In the genomic region with DNA sequence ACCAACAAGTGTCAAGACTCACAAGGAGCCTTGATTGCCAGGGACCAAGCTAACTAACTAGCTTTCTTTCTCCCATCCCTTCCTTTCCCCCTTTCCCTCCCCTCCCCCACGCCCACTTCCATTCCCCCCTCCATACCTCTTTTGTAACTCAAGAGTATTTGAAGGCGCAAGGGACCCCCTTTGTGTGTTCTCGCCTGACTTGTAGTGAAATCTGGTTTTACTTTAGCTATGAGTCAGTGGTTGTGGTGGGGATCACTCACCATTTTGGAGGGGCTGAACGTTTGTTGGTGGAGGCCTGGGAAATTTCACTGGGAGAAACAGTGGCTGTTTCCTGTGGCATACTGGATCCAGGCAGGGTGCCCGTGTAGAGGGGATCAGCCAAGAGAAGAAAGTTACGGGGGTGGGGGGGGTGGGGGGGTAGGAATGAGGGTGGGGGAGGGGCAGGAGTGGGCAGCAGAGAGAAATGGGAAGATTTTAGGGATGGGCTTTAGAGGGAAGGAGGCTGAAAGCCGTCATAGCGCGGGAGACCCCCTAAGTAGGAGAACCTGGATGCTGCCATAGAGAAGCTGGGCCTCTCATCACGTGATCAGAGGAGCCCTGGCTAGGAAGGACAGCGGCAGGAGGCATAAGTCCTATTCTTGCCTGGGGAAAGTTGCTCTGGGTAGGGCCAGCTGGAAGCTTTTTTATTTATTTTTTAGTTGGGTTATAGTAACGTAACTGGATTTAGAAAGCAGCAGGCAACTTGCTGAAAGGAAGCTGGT, we compare ENCODE assay signal across 8 mouse cellular contexts. TPM values are rescaled to one million over a fixed set of nuclear protein-coding genes. Genes with fewer than 3 reads are reported as not detected.
DNase-seq lines count a peak whose midpoint lies in the region; ATAC-seq and TF ChIP-seq lines count a peak whose summit lies in the region.

No protein-coding gene starts in this region.

- TF ChIP-seq CTCF in ES-Bruce4 (IDR thresholded peaks at IDR 0.05; ENCODE audit: low read depth, low read length) = no peak

- no peak for DNase-seq in heart, adult 9 months (ENCODE audit: low spot score in 2 of 2)
- DNase-seq in limb, embryonic 14.5 days (ENCODE audit: low spot score) = no peak
- DNase-seq in left cerebral cortex, postnatal 36 days (ENCODE audit: low spot score in 2 of 2) = no peak
- no peak for DNase-seq in adrenal gland, postnatal 10 days
- DNase-seq in adrenal gland, postnatal 14 days = no peak

- intact Hi-C loops in left cerebral cortex, postnatal 36 days (cut with DNase I) = no loop called here

- no peak overlapping the region for H3K4me3 ChIP-seq in heart, embryonic 12.5 days
- no peak overlapping the region for H3K4me3 ChIP-seq in ES-Bruce4 (ENCODE audit: low read depth, low read length)
- H3K4me3 ChIP-seq in forebrain, embryonic 12.5 days (replicated peaks) = no peak overlapping the region; the same call in 1 of the 2 replicates
- no peak overlapping the region for H3K4me3 ChIP-seq in limb, embryonic 14.5 days (replicated peaks; ENCODE audit: low read length)

- H3K9me3 ChIP-seq in heart, embryonic 12.5 days (replicated peaks) = no peaks in the 10 kb centered on the region
- no peaks in the 10 kb centered on the region for H3K9me3 ChIP-seq in ES-Bruce4 (replicated peaks; ENCODE audit: control insufficient read depth, insufficient read depth, low read length, poor library complexity, severe bottlenecking)
- H3K9me3 ChIP-seq in forebrain, embryonic 12.5 days = no peaks in the 10 kb centered on the region
- no peaks in the 10 kb centered on the region for H3K9me3 ChIP-seq in limb, embryonic 14.5 days (ENCODE audit: control insufficient read depth, low read length)

- no peak overlapping the region for H3K9ac ChIP-seq in heart, embryonic 12.5 days
- peak overlapping the region; percentile 52 for H3K9ac ChIP-seq in ES-Bruce4 (ENCODE audit: low read depth, poor library complexity, severe bottlenecking)
- peak overlapping the region; percentile 38; the same call in 1 of the 2 replicates for H3K9ac ChIP-seq in forebrain, embryonic 12.5 days
- no peak overlapping the region for H3K9ac ChIP-seq in limb, embryonic 14.5 days (ENCODE audit: low read depth, low read length, severe bottlenecking)

- peak overlapping the region; percentile 56 for H3K4me2 ChIP-seq in heart, embryonic 12.5 days
- H3K4me2 ChIP-seq in forebrain, embryonic 12.5 days = peak overlapping the region; percentile 38
- peak overlapping the region; percentile 27 for H3K4me2 ChIP-seq in limb, embryonic 14.5 days (replicated peaks; ENCODE audit: low read depth, low read length, severe bottlenecking)

- H3K36me3 ChIP-seq in heart, embryonic 12.5 days = peaks cover 10% of the 10 kb centered on the region; the same call in 1 of the 2 replicates
- no peaks in the 10 kb centered on the region for H3K36me3 ChIP-seq in ES-Bruce4 (ENCODE audit: control insufficient read depth, insufficient read depth, low read length, poor library complexity, severe bottlenecking)
- H3K36me3 ChIP-seq in forebrain, embryonic 12.5 days (replicated peaks) = peaks cover 6% of the 10 kb centered on the region; the same call in 1 of the 2 replicates
- peaks cover 2% of the 10 kb centered on the region; the same call in 1 of the 2 replicates for H3K36me3 ChIP-seq in limb, embryonic 14.5 days (ENCODE audit: control insufficient read depth, insufficient read depth, low read length)

- TF ChIP-seq EP300 in ES-Bruce4 (IDR thresholded peaks at IDR 0.05; ENCODE audit: insufficient read depth, low read depth, low read length) = no peak

- 24% methylated on average over 12 of the region's 12 CpGs for WGBS in heart, embryonic 12.5 days
- WGBS in forebrain, embryonic 12.5 days = 10% methylated on average over 12 of the region's 12 CpGs
- 10% methylated on average over 12 of the region's 12 CpGs for WGBS in limb, embryonic 14.5 days

- peak overlapping the region; percentile 71 for H3K27ac ChIP-seq in heart, embryonic 12.5 days (ENCODE audit: poor library complexity, severe bottlenecking)
- no peak overlapping the region for H3K27ac ChIP-seq in ES-Bruce4 (ENCODE audit: insufficient read depth, low read length)
- H3K27ac ChIP-seq in forebrain, embryonic 12.5 days = peak overlapping the region; percentile 42; the same call in 1 of the 2 replicates
- peak overlapping the region; percentile 46 for H3K27ac ChIP-seq in limb, embryonic 14.5 days (replicated peaks; ENCODE audit: low read depth, low read length)

- no peaks in the 10 kb centered on the region for H3K27me3 ChIP-seq in heart, embryonic 12.5 days (replicated peaks)
- H3K27me3 ChIP-seq in ES-Bruce4 (ENCODE audit: control insufficient read depth, insufficient read depth, low read length, poor library complexity, severe bottlenecking) = no peaks in the 10 kb centered on the region
- no peaks in the 10 kb centered on the region for H3K27me3 ChIP-seq in forebrain, embryonic 12.5 days
- no peaks in the 10 kb centered on the region for H3K27me3 ChIP-seq in limb, embryonic 14.5 days (ENCODE audit: control insufficient read depth, insufficient read depth, low read length)

- ATAC-seq in heart, embryonic 12.5 days (ENCODE audit: insufficient number of reproducible peaks, low FRiP score) = peak; percentile 49; the same call in 1 of the 2 replicates
- peak; percentile 75 for ATAC-seq in forebrain, embryonic 12.5 days (ENCODE audit: low FRiP score)
- ATAC-seq in limb, embryonic 14.5 days (ENCODE audit: low FRiP score, low read depth) = peak; percentile 45; the same call in 1 of the 2 replicates

- peaks cover 59% of the 10 kb centered on the region for H3K4me1 ChIP-seq in heart, embryonic 12.5 days (replicated peaks)
- no peaks in the 10 kb centered on the region for H3K4me1 ChIP-seq in ES-Bruce4 (ENCODE audit: control insufficient read depth, insufficient read depth, low read length)
- H3K4me1 ChIP-seq in forebrain, embryonic 12.5 days = peaks cover 29% of the 10 kb centered on the region
- H3K4me1 ChIP-seq in limb, embryonic 14.5 days (ENCODE audit: control insufficient read depth, insufficient read depth, low read length) = peaks cover 41% of the 10 kb centered on the region

- no peak for TF ChIP-seq POLR2A in ES-Bruce4 (IDR thresholded peaks at IDR 0.05; ENCODE audit: insufficient read depth, low read length)
- no peak for TF ChIP-seq POLR2A in limb, embryonic 14.5 days (IDR thresholded peaks at IDR 0.05; ENCODE audit: borderline replicate concordance, extremely low read depth, insufficient read depth, insufficient read length)

RNA-seq across cellular contexts. Expression of gene Hunk, which starts 15.3 kb away (rescaled TPM):
- polyA plus RNA-seq in heart, embryonic 12.5 days (2016; fragmentation: Nextera tagmentation; extraction: Ambion mirVana) = 19.3 and 22.4 TPM in 2 replicates
- 13.6 and 15.5 TPM in 2 replicates for polyA plus RNA-seq in ES-Bruce4 (2011; ENCODE audit: insufficient read depth, insufficient read length, low read depth, missing spikeins)
- 16.6 and 17.9 TPM in 2 replicates for polyA plus RNA-seq in forebrain, embryonic 12.5 days (2016; fragmentation: Nextera tagmentation; extraction: Ambion mirVana)
- 19.9 and 21.8 TPM in 2 replicates for polyA plus RNA-seq in limb, embryonic 14.5 days (2012; rRNA removed)
- polyA plus RNA-seq in limb, embryonic 14.5 days (2014; fragmentation: Nextera tagmentation; extraction: Ambion mirVana) = 14.1 and 18.7 TPM in 2 replicates
- total RNA-seq in left cerebral cortex, postnatal 36 days (2021) = 10 to 100 TPM; 13.7 to 25.6 TPM
- total RNA-seq in adrenal gland, postnatal 10 days (2021) = 1 to 10 TPM; 5.5 to 7.7 TPM
- total RNA-seq in adrenal gland, postnatal 14 days (2021) = 4.8 and 6.2 TPM in 2 replicates

Comparison
In these comparisons a context has a peak if more than half of its experiments do, and no peak if none do; other contexts are left out.
1. H3K9ac ChIP-seq: peak in ES-Bruce4 (single experiment) and forebrain, embryonic 12.5 days (single experiment); none in heart, embryonic 12.5 days (single experiment) and limb, embryonic 14.5 days (single experiment).
2. Peak in every context shown above with its lines, with median percentiles within 50 percentile points of each other: ATAC-seq and H3K4me2 ChIP-seq.